Mouse (Mus musculus) G1E-ER4 (cell line): ENCODE results near the gene Tmc1. TPM values are rescaled to one million over a fixed set of nuclear protein-coding genes. Genes with fewer than 3 reads are reported as not detected.

ENCODE experiments used
- GATA1 ChIP-seq: IDR thresholded peaks from one replicate; pipeline ENCODE4 v1.8.0; 2012; ENCODE audit warnings: low read length, inconsistent platforms
- polyA plus RNA-seq: library from polyadenylated mRNA; stranded (reverse); fragments of >175 nt; gene quantifications from 2 replicates; pipeline ENCODE4 v1.2.3, GENCODE M21; 2012

Tmc1 gene
- polyA plus RNA-seq, 1 experiment: not detected

- no peak for TF ChIP-seq GATA1
Observed at GRCm38 (mm10) chr19:20847476-20848073, 106.4 kb downstream of the Tmc1 start.

DNA sequence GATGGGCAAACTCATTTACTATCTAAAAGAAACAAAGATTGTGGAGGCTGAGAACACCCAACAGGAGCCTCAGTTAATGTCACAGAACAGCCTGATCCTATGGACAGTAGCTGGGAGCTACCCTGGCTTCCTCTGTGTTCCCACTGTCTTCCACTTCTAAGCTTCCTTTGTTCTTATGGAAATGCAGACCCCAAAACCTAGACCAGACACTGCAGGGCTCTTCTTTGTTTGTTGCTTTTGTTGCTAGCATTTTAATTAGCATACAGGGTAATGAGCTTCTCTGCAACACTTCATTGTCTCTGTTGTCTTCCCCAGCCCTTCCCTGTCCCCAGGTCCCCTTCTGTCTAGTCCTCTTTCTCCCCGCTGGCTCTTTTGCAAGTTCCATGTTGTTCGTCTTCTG, 116.6 kb downstream of the Tmc1 start:
- TF ChIP-seq GATA1: no peak

DNA sequence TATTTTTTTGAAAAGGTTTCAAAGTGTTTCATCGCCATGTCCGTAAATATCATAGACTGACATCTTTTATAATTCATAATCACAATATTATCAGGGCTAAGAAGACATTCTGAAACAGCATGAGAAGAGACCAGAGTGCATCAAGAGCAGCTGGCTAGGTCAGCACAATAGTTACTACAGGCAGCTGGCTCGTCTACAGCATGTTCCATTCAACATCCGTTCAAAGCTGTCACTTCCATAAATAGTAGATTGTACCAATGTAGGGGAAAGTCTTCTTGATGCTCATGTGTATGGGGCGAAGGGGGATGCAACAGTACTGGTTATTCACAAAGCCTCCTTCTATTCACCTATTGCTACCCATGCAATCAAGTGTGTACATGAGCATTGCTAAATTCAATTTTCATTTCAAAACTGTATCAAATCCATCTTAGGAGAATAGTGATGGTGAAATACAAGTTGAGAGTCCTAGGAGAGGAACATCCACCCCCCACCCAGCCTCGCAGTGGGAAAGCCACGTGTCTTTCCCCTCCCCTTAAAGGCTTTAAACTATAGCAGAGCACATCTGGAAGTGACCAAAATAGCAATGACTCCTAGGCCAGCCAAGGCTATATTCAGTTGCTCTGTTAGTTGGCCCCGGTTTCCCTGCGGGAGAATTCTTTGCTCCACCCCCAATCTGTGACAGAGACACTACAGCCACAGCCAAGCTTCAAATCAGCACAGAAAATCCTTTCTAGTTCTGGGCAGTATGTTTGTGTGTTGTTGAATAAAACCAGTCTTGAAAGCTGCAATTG, 117.8 kb downstream of the Tmc1 start:
- no peak for TF ChIP-seq GATA1

DNA sequence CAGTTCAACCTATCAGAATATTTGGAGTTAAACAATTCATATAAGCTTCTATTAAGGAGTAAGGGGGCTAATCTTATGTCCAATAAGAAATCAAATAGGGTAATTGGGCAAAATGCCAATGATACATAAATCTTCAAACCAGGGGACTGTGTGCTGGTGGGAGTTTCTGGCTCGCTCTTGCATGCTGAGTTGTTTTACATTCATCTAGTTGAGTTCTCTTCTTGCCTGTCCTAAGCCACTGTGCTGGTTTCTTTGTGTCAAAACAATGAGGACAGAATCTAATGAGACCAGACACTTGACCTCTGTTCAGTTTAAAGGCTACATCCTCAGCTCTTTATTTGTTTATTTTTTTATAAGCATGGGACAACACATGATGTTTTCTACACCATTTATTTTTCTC, 119.1 kb downstream of the Tmc1 start:
- TF ChIP-seq GATA1: no peak

GRCm38 (mm10) chr19:20799460-20799859, 154.5 kb downstream of the Tmc1 start:
- TF ChIP-seq GATA1: no peak

DNA sequence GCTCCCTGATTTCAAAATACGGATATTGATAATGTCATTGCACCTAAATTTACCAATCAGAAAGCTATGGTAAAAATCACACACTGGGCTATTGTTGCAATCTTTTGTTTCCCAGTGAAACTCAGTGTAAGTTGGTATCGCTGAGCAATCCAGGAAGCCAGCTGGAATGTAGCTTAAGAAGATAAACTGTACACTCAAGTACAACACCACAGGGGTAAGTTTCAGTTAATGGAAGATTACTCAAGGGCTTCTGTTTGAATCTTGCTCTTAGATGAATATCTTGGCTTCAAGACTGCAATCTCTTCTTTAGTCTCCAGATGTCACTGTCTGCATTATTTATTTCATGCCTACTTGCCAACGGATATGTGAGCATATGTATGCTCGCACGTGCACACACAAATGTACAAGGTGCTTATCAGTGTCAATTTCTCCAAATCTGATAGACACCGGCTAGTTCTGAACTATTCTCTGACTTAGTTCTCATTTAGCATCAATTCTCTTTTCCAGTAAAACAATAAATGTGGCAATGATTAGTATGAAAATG, 156.4 kb downstream of the Tmc1 start:
- TF ChIP-seq GATA1: no peak

- TF ChIP-seq GATA1: no peak
Observed at GRCm38 (mm10) chr19:20796001-20796400, 158.0 kb downstream of the Tmc1 start.

DNA sequence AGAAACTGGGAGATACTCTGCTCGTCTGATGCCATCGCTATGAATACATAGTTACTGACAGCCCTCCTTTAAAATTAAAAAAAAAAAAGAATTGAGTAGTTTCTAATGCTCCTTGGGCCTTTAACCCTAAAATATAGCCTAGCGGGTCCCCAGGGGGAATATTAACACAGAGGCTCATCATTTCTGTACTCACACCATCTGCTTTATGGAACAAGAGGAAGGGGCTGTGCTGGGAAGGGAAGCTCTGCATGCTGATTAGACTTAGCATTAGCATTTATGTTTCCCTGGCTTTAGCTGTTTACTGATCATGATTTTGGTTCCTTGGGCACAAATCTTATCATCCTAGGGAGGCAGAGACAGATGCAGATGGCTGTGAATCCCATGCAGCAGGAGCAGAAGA, 159.0 kb downstream of the Tmc1 start:
- TF ChIP-seq GATA1: no peak

DNA sequence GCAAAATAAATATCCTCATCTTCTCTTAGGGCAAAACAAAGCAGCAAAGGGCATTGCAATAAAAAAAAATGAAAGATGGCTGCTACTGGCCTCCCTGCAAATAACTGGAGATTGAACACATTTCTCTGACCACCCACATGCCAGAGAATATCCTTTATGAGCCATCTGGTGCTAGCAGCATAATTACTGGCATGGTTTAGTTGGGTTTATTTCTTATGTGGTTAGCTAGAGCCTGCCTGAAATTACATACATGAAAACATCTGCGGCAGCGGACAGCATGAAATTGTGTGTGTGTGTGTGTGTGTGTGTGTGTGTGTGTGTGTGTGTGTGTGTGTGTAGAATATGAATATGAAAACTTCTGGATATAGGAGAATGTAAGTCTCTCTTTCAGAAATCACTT, 161.2 kb downstream of the Tmc1 start:
- no peak for TF ChIP-seq GATA1

DNA sequence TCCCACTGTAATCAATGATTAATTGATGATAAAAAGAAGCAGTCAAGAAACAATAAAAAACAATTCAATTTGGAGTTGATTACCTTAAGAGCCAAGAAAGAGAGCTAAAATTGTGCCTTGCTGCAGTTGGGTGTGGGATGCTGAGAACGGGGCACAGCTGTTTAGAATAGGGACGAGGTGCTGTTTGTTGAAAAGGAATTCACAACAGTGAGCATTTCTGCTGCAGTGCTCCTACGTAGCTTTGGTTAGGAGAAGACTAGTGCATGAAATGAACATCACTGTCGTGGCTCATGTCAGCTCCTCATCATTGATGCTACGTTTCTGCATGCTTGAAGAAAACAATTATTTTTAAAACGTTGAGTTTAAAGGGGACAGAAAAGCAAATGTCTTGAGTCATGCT, 166.7 kb downstream of the Tmc1 start:
- no peak for TF ChIP-seq GATA1

DNA sequence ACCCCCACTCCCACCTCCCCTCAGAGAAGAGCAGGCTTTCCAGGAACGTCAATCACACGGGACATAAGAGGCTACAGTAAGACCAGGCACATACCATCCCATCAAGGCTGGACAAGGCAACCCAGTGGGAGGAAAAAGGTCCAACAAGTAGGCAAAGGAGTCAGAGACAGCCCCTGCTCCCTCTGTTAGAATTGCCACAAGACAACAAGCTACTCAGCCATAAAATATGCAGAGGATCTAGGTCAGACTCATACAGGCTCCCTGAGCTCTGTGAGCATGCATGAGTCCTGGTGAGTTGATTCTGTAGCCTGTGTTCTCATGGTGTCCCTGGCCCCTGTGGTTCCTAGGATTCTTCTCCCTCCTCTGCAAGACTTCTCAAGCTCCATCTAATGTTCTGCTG, 178.3 kb downstream of the Tmc1 start:
- TF ChIP-seq GATA1: no peak

GRCm38 (mm10) chr19:20773941-20774340, 180.1 kb downstream of the Tmc1 start:
- no peak for TF ChIP-seq GATA1

DNA sequence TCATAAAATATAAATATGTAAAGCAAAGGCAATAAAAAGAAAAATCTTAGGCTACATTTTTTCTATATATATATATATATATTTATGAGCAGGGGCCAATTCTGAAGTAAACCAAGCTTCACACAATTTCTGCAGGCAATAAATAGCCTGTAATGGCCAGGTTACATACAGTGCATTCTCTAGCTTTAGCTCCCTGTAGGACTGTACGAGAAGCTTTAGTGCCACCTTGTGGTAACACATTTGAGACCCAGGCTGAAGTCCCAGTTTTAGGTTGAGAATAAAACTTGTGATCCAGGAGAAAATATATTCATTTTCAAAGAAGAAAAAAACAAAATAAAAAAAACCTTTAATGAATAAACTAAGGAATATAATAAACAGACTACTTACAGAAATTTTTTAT, 189.8 kb downstream of the Tmc1 start:
- no peak for TF ChIP-seq GATA1

DNA sequence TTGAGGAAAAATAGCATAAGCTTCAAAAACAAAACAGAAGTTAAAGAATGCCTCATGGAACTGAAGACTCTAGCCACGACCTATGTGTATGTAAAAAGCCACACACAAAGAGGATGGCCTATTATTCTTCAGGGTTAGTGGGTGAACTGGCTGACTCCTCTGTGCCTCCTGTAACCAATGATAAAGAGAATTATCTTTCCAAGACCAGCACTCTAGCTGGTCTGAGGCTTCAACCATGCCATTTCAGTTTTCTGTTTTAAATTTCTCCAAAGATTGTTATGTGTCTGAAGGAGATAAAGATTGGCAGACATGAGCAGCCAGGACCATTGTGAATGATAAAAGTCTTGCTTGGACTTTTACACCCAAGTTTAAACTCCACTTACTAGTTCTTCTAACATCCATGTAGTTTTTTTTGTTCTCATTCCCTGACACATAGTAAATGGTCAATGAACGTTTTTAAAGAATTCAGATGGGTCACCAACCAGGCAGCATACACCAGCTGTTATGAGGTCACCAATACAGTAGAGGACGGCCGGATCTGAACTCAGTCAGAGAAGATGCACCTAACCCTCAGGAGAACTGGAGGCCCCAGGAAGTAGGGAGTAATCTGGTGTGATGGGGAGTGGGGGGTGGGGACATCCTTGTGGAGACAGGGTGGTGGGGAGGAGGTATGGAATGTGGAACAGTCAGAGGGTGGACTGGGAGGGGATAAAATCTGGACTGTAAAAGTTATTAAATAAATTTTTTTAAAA, 192.2 kb downstream of the Tmc1 start:
- TF ChIP-seq GATA1: no peak

- TF ChIP-seq GATA1: no peak
Observed at GRCm38 (mm10) chr19:20761119-20761518, 192.9 kb downstream of the Tmc1 start.

DNA sequence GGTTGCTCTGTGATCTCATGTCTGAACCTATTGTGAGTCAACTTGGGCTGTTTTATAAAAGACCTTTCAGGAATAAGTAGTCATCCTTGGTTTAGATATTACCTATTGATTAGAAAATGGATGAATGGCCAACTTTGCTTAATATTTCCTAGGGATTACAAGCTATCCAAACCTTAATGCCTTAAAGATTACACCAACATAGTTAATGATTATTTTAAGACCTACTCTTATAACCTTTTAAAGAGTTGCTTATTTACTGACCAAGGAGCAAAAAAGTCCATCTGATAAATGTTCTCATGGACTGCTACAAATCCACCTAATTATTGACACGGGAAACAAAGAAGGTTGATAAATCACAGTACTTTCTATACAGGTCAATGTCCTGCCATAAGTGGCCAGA, 209.4 kb downstream of the Tmc1 start:
- TF ChIP-seq GATA1: no peak

Other genes with a start within 250 kb of the Tmc1 start
- gene Aldh1a7, start 226.6 kb downstream of the Tmc1 start, polyA plus RNA-seq: 0.03 and 0.06 TPM in 2 replicates